Comparison of ENCODE assay signal across 10 mouse cellular contexts in the genomic region with DNA sequence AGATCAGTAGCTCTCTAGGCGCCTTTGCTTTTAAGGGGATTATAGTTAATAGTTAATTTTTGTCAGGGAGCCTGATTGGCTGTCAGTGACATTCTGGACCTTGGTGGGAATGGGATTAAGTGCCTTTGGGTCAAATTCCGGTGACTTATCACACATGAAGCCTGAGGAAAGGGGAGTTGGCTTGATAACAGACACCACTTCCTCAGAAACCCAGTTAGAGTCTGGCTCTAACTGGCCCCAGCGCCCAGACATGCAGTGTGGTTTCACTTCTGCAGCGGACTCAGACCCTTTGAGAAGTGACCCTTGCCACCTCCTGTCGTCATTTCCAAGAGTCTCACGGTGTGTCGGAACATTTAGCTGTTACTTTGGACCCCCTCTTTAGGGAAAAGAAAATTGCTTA. TPM values are rescaled to one million over a fixed set of nuclear protein-coding genes. Genes with fewer than 3 reads are reported as not detected.
DNase-seq lines count a peak whose midpoint lies in the region; ATAC-seq and TF ChIP-seq lines count a peak whose summit lies in the region.
"Had no signal": no experiment of that assay in that cellular context is flagged by ENCODE, and none has a peak within 500 bp of the region (broad histone marks: within the 10 kb centered on the region; RNA-seq: fewer than 3 reads in every experiment).

No protein-coding gene starts in this region.

- H3K27ac ChIP-seq in heart, postnatal 0 days (ENCODE audit: low read depth) = 0 out of 2 replicates have a peak overlapping the region, but pooled peaks have one; percentile 21
- peak overlapping the region; percentile 23; the same call in 1 of the 2 replicates for H3K27ac ChIP-seq in liver, adult 2 months (replicated peaks; ENCODE audit: insufficient read depth, low read depth, low read length)
- H3K27ac ChIP-seq in stomach, postnatal 0 days (replicated peaks) = peak overlapping the region; percentile 53; the same call in 1 of the 2 replicates
- no peak overlapping the region for H3K27ac ChIP-seq in hindbrain, postnatal 0 days
- H3K27ac ChIP-seq: limb, embryonic 12.5 days had no signal

- H3K9me3 ChIP-seq in heart, postnatal 0 days (replicated peaks; ENCODE audit: control insufficient read depth, low read length) = no peaks in the 10 kb centered on the region
- no peaks in the 10 kb centered on the region for H3K9me3 ChIP-seq in stomach, postnatal 0 days (ENCODE audit: control insufficient read depth, low read length)
- H3K9me3 ChIP-seq in hindbrain, postnatal 0 days (ENCODE audit: low read length) = no peaks in the 10 kb centered on the region
- H3K9me3 ChIP-seq: limb, embryonic 12.5 days had no signal

- H3K4me3 ChIP-seq in heart, postnatal 0 days (ENCODE audit: low read depth, low read length) = peak overlapping the region; percentile 6; the same call in 1 of the 2 replicates
- peak overlapping the region; percentile 13; the same call in 1 of the 2 replicates for H3K4me3 ChIP-seq in liver, adult 2 months (ENCODE audit: insufficient read depth, low read depth, low read length)
- no peak overlapping the region for H3K4me3 ChIP-seq in stomach, postnatal 0 days (ENCODE audit: low read depth, low read length)
- no peak overlapping the region for H3K4me3 ChIP-seq in hindbrain, postnatal 0 days (ENCODE audit: low read length)
- H3K4me3 ChIP-seq: limb, embryonic 12.5 days had no signal

- no peak for TF ChIP-seq POLR2A in liver, adult 2 months (IDR thresholded peaks at IDR 0.05; ENCODE audit: extremely low read depth, insufficient read depth, low read length)

- peaks cover 92% of the 10 kb centered on the region for H3K36me3 ChIP-seq in heart, postnatal 0 days (replicated peaks; ENCODE audit: control insufficient read depth, insufficient read depth, low read length)
- peaks cover 22% of the 10 kb centered on the region for H3K36me3 ChIP-seq in liver, adult 2 months (ENCODE audit: control insufficient read depth, insufficient read depth, low read length)
- H3K36me3 ChIP-seq in stomach, postnatal 0 days (ENCODE audit: control insufficient read depth, insufficient read depth, low read length) = peaks cover 9% of the 10 kb centered on the region
- H3K36me3 ChIP-seq in hindbrain, postnatal 0 days (ENCODE audit: insufficient read depth, low read length) = no peaks in the 10 kb centered on the region

- H3K9ac ChIP-seq in heart, postnatal 0 days (replicated peaks; ENCODE audit: low read depth, low read length) = no peak overlapping the region; the same call in 1 of the 2 replicates
- H3K9ac ChIP-seq in liver, adult 2 months (ENCODE audit: low read depth, low read length) = no peak overlapping the region
- H3K9ac ChIP-seq in stomach, postnatal 0 days (ENCODE audit: low read length) = no peak overlapping the region
- no peak overlapping the region for H3K9ac ChIP-seq in hindbrain, postnatal 0 days (replicated peaks; ENCODE audit: low read length)
- H3K9ac ChIP-seq: limb, embryonic 12.5 days had no signal

- H3K4me2 ChIP-seq in heart, postnatal 0 days (ENCODE audit: low read depth, low read length) = peak overlapping the region; percentile 40
- peak overlapping the region; percentile 25; the same call in 1 of the 2 replicates for H3K4me2 ChIP-seq in stomach, postnatal 0 days (replicated peaks; ENCODE audit: low read depth)
- no peak overlapping the region for H3K4me2 ChIP-seq in hindbrain, postnatal 0 days (ENCODE audit: low read depth, low read length)
- H3K4me2 ChIP-seq: limb, embryonic 12.5 days had no signal

- peak; percentile 28 for DNase-seq in lung, postnatal 36 days
- no peak for DNase-seq in lung, postnatal 10 days
- DNase-seq in heart, postnatal 0 days (ENCODE audit: low spot score) = no peak
- peak; percentile 38 for DNase-seq in liver, adult 2 months (ENCODE audit: extremely low read depth, low read depth, low spot score)
- peak; percentile 60 for DNase-seq in stomach, postnatal 0 days (ENCODE audit: low spot score)
- no peak for DNase-seq in hindbrain, postnatal 0 days (ENCODE audit: low spot score)
- no peak for DNase-seq in cerebellum, adult 9-11 months
- DNase-seq: cerebellum, postnatal 14 days; thymus, postnatal 4 days had no signal

- ATAC-seq in heart, postnatal 0 days (ENCODE audit: insufficient read depth, low read depth) = no peak
- ATAC-seq in stomach, postnatal 0 days (ENCODE audit: low FRiP score, low TSS enrichment) = peak; percentile 80
- no peak for ATAC-seq in hindbrain, postnatal 0 days

- no peaks in the 10 kb centered on the region for H3K27me3 ChIP-seq in heart, postnatal 0 days (ENCODE audit: control insufficient read depth, insufficient read depth, low read length)
- H3K27me3 ChIP-seq in liver, adult 2 months (ENCODE audit: control insufficient read depth, insufficient read depth, low read length) = no peaks in the 10 kb centered on the region
- no peaks in the 10 kb centered on the region for H3K27me3 ChIP-seq in stomach, postnatal 0 days (ENCODE audit: control insufficient read depth, insufficient read depth, low read length)
- no peaks in the 10 kb centered on the region for H3K27me3 ChIP-seq in hindbrain, postnatal 0 days (ENCODE audit: insufficient read depth, low read length)
- H3K27me3 ChIP-seq: limb, embryonic 12.5 days had no signal

- 0 out of 2 replicates have a peak, but pooled peaks cover 4% of the 10 kb centered on the region for H3K4me1 ChIP-seq in heart, postnatal 0 days (ENCODE audit: control insufficient read depth, insufficient read depth)
- peaks cover 6% of the 10 kb centered on the region for H3K4me1 ChIP-seq in liver, adult 2 months (ENCODE audit: control insufficient read depth, insufficient read depth, low read length)
- no peaks in the 10 kb centered on the region for H3K4me1 ChIP-seq in stomach, postnatal 0 days (replicated peaks; ENCODE audit: control insufficient read depth, insufficient read depth)
- H3K4me1 ChIP-seq in hindbrain, postnatal 0 days (ENCODE audit: insufficient read depth, low read length) = no peaks in the 10 kb centered on the region
- H3K4me1 ChIP-seq: limb, embryonic 12.5 days had no signal

- WGBS in heart, postnatal 0 days = 25% methylated on average over 7 of the region's 7 CpGs
- 31% methylated on average over 7 of the region's 7 CpGs for WGBS in liver, adult 2 months
- WGBS in stomach, postnatal 0 days = 62% methylated on average over 7 of the region's 7 CpGs
- WGBS in hindbrain, postnatal 0 days = 88% methylated on average over 7 of the region's 7 CpGs

- TF ChIP-seq CTCF in heart, postnatal 0 days (IDR thresholded peaks at IDR 0.05; ENCODE audit: low read depth) = no peak
- TF ChIP-seq CTCF in liver, adult 2 months (IDR thresholded peaks at IDR 0.05; ENCODE audit: low read depth, low read length) = no peak
- TF ChIP-seq CTCF in stomach, postnatal 0 days (IDR thresholded peaks at IDR 0.05; ENCODE audit: low read depth) = no peak
- no peak for TF ChIP-seq CTCF in hindbrain, postnatal 0 days (IDR thresholded peaks at IDR 0.05; ENCODE audit: low read depth)

- TF ChIP-seq EP300 in heart, postnatal 0 days (IDR thresholded peaks at IDR 0.05; ENCODE audit: low read depth) = no peak
- no peak for TF ChIP-seq EP300 in stomach, postnatal 0 days (optimal IDR thresholded peaks at IDR 0.05)

- no peaks in the 10 kb centered on the region for H3K79me2 ChIP-seq in liver, adult 2 months (ENCODE audit: control insufficient read depth, insufficient read depth, low read length)

RNA-seq across cellular contexts. Expression of gene Oard1, which starts 8.4 kb away (rescaled TPM):
- total RNA-seq in heart, postnatal 0 days (2014; rRNA removed; ENCODE audit: low replicate concordance) = 7.1 and 12.9 TPM in 2 replicates
- 30.3 and 31.4 TPM in 2 replicates for polyA plus RNA-seq in heart, postnatal 0 days (2015; fragmentation: Nextera tagmentation; extraction: Ambion mirVana)
- total RNA-seq in liver, adult 2 months (2014; rRNA removed) = 20.9 and 25.0 TPM in 2 replicates
- polyA plus RNA-seq in liver, adult 2 months (2012; rRNA removed) = 8.7 and 9.0 TPM in 2 replicates
- polyA plus RNA-seq in stomach, postnatal 0 days (2015; fragmentation: Nextera tagmentation; extraction: Ambion mirVana) = 42.3 and 43.8 TPM in 2 replicates
- 9.9 and 10.2 TPM in 2 replicates for total RNA-seq in hindbrain, postnatal 0 days (2014; rRNA removed)
- polyA plus RNA-seq in hindbrain, postnatal 0 days (2015; fragmentation: Nextera tagmentation; extraction: Ambion mirVana) = 34.4 and 36.7 TPM in 2 replicates

RNA-seq across cellular contexts. Expression of gene Nfya, which starts 8.5 kb away (rescaled TPM):
- 19.0 and 27.4 TPM in 2 replicates for total RNA-seq in heart, postnatal 0 days (2014; rRNA removed; ENCODE audit: low replicate concordance)
- 4.7 and 5.5 TPM in 2 replicates for polyA plus RNA-seq in heart, postnatal 0 days (2015; fragmentation: Nextera tagmentation; extraction: Ambion mirVana)
- 10.6 and 12.1 TPM in 2 replicates for total RNA-seq in liver, adult 2 months (2014; rRNA removed)
- polyA plus RNA-seq in liver, adult 2 months (2012; rRNA removed) = 11.0 and 16.3 TPM in 2 replicates
- polyA plus RNA-seq in stomach, postnatal 0 days (2015; fragmentation: Nextera tagmentation; extraction: Ambion mirVana) = 3.0 and 3.5 TPM in 2 replicates
- 29.0 and 39.7 TPM in 2 replicates for total RNA-seq in hindbrain, postnatal 0 days (2014; rRNA removed)
- 3.5 and 5.0 TPM in 2 replicates for polyA plus RNA-seq in hindbrain, postnatal 0 days (2015; fragmentation: Nextera tagmentation; extraction: Ambion mirVana)

RNA-seq across cellular contexts. Expression of gene Apobec2, which starts 14.6 kb away (rescaled TPM):
- total RNA-seq in heart, postnatal 0 days (2014; rRNA removed; ENCODE audit: low replicate concordance) = 319 and 325 TPM in 2 replicates
- 265 and 267 TPM in 2 replicates for polyA plus RNA-seq in heart, postnatal 0 days (2015; fragmentation: Nextera tagmentation; extraction: Ambion mirVana)
- 0.28 TPM in 1 of 2 replicates, not detected in the other for total RNA-seq in liver, adult 2 months (2014; rRNA removed)
- not detected in 2 replicates for polyA plus RNA-seq in liver, adult 2 months (2012; rRNA removed)
- 7.2 and 7.6 TPM in 2 replicates for polyA plus RNA-seq in stomach, postnatal 0 days (2015; fragmentation: Nextera tagmentation; extraction: Ambion mirVana)
- total RNA-seq in hindbrain, postnatal 0 days (2014; rRNA removed) = 0.78 and 1.2 TPM in 2 replicates
- 1.1 and 1.2 TPM in 2 replicates for polyA plus RNA-seq in hindbrain, postnatal 0 days (2015; fragmentation: Nextera tagmentation; extraction: Ambion mirVana)

RNA-seq across cellular contexts. Expression of gene Tspo2, which starts 33.1 kb away (rescaled TPM):
- not detected in 2 replicates for total RNA-seq in heart, postnatal 0 days (2014; rRNA removed; ENCODE audit: low replicate concordance)
- polyA plus RNA-seq in heart, postnatal 0 days (2015; fragmentation: Nextera tagmentation; extraction: Ambion mirVana) = 0.63 and 0.75 TPM in 2 replicates
- total RNA-seq in liver, adult 2 months (2014; rRNA removed) = not detected in 2 replicates
- polyA plus RNA-seq in liver, adult 2 months (2012; rRNA removed) = 0.34 TPM in 1 of 2 replicates, not detected in the other
- polyA plus RNA-seq in stomach, postnatal 0 days (2015; fragmentation: Nextera tagmentation; extraction: Ambion mirVana) = 0.41 and 0.51 TPM in 2 replicates
- 0.22 and 2.0 TPM in 2 replicates for total RNA-seq in hindbrain, postnatal 0 days (2014; rRNA removed)
- 0.58 and 0.90 TPM in 2 replicates for polyA plus RNA-seq in hindbrain, postnatal 0 days (2015; fragmentation: Nextera tagmentation; extraction: Ambion mirVana)

RNA-seq across cellular contexts. Expression of gene Unc5cl, which starts 36.5 kb away (rescaled TPM):
- total RNA-seq in heart, postnatal 0 days (2014; rRNA removed; ENCODE audit: low replicate concordance) = 1.4 TPM in 1 of 2 replicates, not detected in the other
- 0.14 TPM in 1 of 2 replicates, not detected in the other for polyA plus RNA-seq in heart, postnatal 0 days (2015; fragmentation: Nextera tagmentation; extraction: Ambion mirVana)
- 0.20 TPM in 1 of 2 replicates, not detected in the other for total RNA-seq in liver, adult 2 months (2014; rRNA removed)
- 0.05 and 0.43 TPM in 2 replicates for polyA plus RNA-seq in liver, adult 2 months (2012; rRNA removed)
- 3.3 and 3.5 TPM in 2 replicates for polyA plus RNA-seq in stomach, postnatal 0 days (2015; fragmentation: Nextera tagmentation; extraction: Ambion mirVana)
- total RNA-seq in hindbrain, postnatal 0 days (2014; rRNA removed) = 0.26 TPM in 1 of 2 replicates, not detected in the other
- 0.13 and 0.32 TPM in 2 replicates for polyA plus RNA-seq in hindbrain, postnatal 0 days (2015; fragmentation: Nextera tagmentation; extraction: Ambion mirVana)

Comparison
In these comparisons a context has a peak if more than half of its experiments do, and no peak if none do; other contexts are left out.
1. DNase-seq: peak in lung, postnatal 36 days (single experiment), liver, adult 2 months (single experiment) and stomach, postnatal 0 days (single experiment); none in lung, postnatal 10 days (single experiment), heart, postnatal 0 days (single experiment), hindbrain, postnatal 0 days (single experiment) and cerebellum, adult 9-11 months (single experiment).
2. H3K4me3 ChIP-seq: peak in heart, postnatal 0 days (single experiment) and liver, adult 2 months (single experiment); none in stomach, postnatal 0 days (single experiment) and hindbrain, postnatal 0 days (single experiment).
3. RNA of gene Apobec2, which starts 14.6 kb away (polyA plus RNA-seq): 265 to 267 TPM in heart, postnatal 0 days; 7.2 to 7.6 TPM in stomach, postnatal 0 days, 1.1 to 1.2 TPM in hindbrain, postnatal 0 days and not detected in liver, adult 2 months; every median in the first group is over 10 times any median in the second.